Mouse (Mus musculus) urinary bladder, postnatal 0 days (tissue): ENCODE measurements around the gene Gm3164. TPM values are rescaled to one million over a fixed set of nuclear protein-coding genes. Genes with fewer than 3 reads are reported as not detected.

Experiments
- polyA plus RNA-seq: library from polyadenylated mRNA; unstranded; fragments of >200 nt; fragmentation: Nextera tagmentation; extraction: Ambion mirVana; gene quantifications from 2 replicates; pipeline ENCODE4 v1.2.1, GENCODE M21; 2015

Gm3164 gene
- polyA plus RNA-seq: 0.68 and 0.83 TPM in 2 replicates

GRCm38 (mm10) chr14:4414965-4415835 lies at the start of gene Gm3164:
TSS of gene Gm3164 (plus strand) at chr14:4415448.

DNA sequence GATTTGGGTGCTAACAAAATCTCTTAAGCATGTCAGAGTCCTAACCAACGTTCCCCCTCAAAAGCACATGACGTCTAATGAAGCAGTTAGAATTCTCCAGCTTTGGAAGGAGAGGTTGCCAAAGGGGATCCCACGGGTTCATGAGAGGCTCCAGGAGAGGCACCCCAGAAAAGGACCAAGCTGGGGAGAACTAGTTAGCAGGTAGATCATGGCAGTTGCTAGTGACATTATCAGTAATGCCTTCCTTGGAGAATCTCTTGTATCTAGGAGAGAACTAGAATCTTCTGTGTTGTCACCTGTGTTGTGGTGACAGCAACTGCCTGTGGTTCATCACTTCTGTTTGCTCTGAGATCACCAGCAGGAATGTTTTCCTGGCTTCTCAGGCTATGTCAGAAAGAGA lies 18.0 kb upstream of the Gm3164 start, which contains the start of gene Gm3159:
Gene Gm3159, plus strand, starts transcription at position 301 of the 400 bp plus-strand sequence.

GRCm38 (mm10) chr14:4430692-4431091 lies 15.4 kb downstream of the Gm3164 start, which contains the start of gene Gm3173:
TSS of gene Gm3173 (plus strand) at chr14:4430992.

DNA sequence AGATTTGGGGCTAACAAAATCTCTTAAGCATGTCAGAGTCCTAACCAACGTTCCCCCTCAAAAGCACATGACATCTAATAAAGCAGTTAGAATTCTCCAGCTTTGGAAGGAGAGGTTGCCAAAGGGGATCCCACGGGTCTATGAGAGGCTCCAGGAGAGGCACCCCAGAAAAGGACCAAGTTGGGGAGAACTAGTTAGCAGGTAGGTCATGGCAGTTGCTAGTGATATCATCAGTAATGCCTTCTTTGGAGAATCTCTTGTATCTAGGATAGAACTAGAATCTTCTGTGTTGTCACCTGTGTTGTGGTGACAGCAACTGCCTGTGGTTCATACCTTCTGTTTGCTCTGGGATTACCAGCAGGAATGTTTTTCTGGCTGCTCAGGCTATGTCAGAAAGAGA lies 66.2 kb downstream of the Gm3164 start, which contains the start of gene Gm3182:
Gene Gm3182, plus strand, starts transcription at position 301 of the 400 bp plus-strand sequence.

Other genes starting within 250 kb of the Gm3164 start
- gene Gm2974, start 232.9 kb upstream of the Gm3164 start, polyA plus RNA-seq: not detected in 2 replicates
- not detected in 2 replicates for gene Gm3138, start 165.8 kb upstream of the Gm3164 start, polyA plus RNA-seq
- not detected in 2 replicates for gene Gm3149, start 98.2 kb upstream of the Gm3164 start, polyA plus RNA-seq
- gene 2610042L04Rik, start 80.7 kb upstream of the Gm3164 start, polyA plus RNA-seq: not detected in 2 replicates
- not detected in 2 replicates for gene Gm3159, start 17.9 kb upstream of the Gm3164 start, polyA plus RNA-seq
- gene Gm3173, start 15.5 kb downstream of the Gm3164 start, polyA plus RNA-seq: not detected in 2 replicates
- not detected in 2 replicates for gene Gm3182, start 66.3 kb downstream of the Gm3164 start, polyA plus RNA-seq
- not detected in 2 replicates for gene Gm3047, start 140.0 kb downstream of the Gm3164 start, polyA plus RNA-seq
- not detected in 2 replicates for gene Gm8159, start 216.9 kb downstream of the Gm3164 start, polyA plus RNA-seq
- gene Gm3239, start 248.7 kb downstream of the Gm3164 start, polyA plus RNA-seq: not detected in 2 replicates